Mouse (Mus musculus) frontal cortex, adult 2 months (tissue): ENCODE measurements around the gene Gm47996. TPM values are rescaled to one million over a fixed set of nuclear protein-coding genes. Genes with fewer than 3 reads are reported as not detected.
"Not testable (repeated sequence)": the region's sequence is repeated elsewhere in the genome, so short reads cannot be mapped to it uniquely, and the experiment has no call there.

ENCODE experiments used
- DNase-seq, 2 experiments: peaks; one replicate each; pipeline ENCODE4 v3.0.0; 2022; ENCODE audit warnings: low spot score in 1 of 2; ENCODE audit errors: extremely low spot score in 1 of 2
- polyA plus RNA-seq: library from polyadenylated mRNA; depleted of rRNA; stranded (reverse); fragments of >200 nt; gene quantifications from 2 replicates; pipeline ENCODE4 v1.2.3, GENCODE M21; 2012

The Gm47996 gene
- polyA plus RNA-seq, 1 experiment = not detected

DNA sequence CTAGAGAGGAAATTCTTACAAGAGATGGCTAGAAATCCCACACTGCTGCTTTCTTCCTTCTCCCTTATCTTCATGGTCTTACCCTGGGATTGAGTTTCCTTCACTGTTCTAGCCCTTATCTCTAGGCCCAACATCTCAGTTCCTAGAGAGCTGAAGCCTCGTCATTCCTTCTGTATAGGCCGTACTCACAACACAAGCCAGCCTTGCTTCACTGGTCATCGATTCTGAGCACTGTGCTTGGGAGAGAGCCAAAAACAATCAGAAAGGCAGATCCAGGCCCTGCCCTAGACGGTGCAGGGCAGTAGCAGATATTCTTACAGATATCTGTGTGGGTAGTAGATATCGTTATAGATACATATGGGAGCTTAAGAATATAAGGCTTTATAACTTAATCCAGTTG lies 7.2 kb upstream of the Gm47996 start:
- DNase-seq = not testable (repeated sequence)

DNA sequence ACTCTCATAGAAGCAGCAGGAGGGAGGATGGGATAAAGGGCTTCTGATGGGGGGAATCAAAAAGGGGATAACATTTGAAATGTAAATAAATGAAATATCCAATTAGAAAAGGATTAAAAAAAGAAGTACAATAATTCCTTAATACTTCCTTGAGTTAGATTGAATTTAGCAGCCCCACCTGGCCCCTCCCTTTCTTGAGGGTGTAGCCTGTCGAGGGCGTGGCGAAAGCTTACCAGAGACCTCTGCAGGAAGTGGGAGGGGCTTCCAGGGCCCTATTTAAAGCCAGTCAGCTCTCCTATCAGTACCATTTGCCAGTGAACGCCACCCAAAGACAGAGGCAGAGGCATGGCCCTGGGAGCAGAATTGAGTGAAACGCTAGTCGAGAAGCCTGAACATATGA lies 6.1 kb upstream of the Gm47996 start, which contains the start of gene 3110040M04Rik:
Gene 3110040M04Rik (plus strand): TSS at position 304 of the 400 bp plus-strand sequence.
- not testable (repeated sequence) for DNase-seq

DNA sequence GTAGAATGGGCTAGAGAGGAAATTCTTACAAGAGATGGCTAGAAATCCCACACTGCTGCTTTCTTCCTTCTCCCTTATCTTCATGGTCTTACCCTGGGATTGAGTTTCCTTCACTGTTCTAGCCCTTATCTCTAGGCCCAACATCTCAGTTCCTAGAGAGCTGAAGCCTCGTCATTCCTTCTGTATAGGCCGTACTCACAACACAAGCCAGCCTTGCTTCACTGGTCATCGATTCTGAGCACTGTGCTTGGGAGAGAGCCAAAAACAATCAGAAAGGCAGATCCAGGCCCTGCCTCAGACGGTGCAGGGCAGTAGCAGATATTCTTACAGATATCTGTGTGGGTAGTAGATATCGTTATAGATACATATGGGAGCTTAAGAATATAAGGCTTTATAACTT lies 1.4 kb upstream of the Gm47996 start:
- not testable (repeated sequence) for DNase-seq

DNA sequence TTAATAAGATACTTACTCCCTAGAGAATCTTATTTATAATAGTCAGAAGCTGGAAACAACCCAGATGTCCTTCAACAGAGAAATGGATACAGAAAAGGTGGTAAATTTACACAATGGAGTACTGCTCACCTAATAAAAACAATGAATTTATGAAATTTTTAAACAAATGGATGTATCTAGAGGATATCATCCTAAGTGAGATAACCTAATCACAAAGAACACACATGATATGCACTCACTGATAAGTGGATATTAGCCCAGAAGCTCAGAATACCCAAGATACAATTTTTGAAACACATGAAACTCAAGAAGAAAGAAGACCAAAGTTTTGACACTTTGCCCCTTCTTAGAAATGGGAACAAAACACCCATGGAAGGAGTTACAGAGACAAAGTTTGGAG lies 987 bp upstream of the Gm47996 start:
- DNase-seq = not testable (repeated sequence)

DNA sequence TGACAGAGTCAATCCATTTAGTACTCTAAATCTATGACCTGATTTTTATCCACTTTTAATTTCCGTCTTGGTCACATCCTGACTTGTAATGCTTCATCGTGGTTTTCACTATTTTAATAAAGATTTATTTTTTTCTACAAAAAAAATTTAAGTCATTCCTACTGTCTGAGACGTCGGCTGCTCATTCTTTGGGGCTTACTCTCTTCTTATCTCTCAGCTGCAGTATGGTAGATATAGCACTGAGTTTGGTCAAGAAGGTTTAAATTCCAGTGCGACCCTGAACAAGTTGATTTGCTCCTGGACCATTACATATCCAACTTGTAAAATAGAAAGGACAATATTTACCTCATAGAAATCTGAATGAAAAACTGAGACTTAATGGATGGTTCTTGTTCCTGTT lies 1.7 kb downstream of the Gm47996 start:
- not testable (repeated sequence) for DNase-seq

DNA sequence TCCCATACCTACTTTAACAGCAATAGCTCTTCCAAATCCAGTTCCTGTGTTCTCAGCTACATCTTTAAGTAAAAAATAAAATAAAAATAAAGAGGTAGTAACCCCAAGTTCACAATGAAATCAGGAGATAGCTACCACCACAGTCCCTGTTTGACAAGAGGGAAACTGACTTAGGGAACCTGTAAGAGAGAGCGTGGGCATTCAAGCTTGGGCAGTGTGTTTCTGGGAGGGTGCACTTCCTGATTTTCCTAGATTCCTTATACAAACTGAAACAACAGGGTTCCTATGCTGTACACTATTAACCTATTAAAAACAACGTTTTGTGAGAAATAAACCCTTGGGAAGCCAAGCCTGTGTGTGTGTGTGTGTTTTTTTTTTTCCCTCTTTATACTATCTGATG lies 4.9 kb downstream of the Gm47996 start:
- no peak for DNase-seq

DNA sequence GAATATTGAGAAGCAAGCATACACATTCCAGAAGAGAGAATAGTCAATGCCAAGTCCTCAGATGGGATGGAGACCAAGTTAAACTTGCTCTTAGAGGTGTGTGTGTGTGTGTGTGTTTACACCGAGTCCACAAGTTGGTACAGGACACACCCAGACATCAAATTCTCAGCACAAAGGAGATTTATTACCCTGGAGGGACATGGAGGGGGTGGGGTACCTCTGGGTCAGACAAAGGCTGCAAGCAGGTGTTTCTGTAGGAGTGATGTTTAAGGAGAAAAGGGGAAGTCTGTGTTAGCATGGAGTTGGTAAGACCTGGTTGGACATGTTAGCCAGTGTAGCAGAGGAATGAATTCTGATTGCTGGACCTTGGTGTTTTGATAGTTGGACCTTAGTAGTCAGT lies 6.1 kb downstream of the Gm47996 start:
- DNase-seq = no peak

DNA sequence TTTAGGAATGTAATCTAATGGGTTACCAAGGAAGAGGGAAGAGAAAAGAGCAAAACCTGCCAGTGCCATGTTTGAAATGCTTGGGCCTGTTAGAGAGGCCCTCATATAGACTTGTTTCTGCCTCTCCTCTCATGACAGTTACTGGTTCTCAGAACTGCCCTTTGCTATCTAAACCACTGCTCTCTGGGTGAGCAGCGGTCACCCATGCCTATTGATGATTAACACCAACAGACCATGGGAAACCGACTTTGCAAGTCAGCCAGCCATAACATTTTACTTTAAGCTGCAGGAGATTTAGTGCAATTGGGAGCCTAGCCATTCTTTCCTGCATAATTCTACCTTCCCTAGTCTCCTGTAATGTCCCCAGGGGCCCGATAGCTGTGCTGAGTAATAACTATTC lies 6.5 kb downstream of the Gm47996 start:
- no peak for DNase-seq

DNA sequence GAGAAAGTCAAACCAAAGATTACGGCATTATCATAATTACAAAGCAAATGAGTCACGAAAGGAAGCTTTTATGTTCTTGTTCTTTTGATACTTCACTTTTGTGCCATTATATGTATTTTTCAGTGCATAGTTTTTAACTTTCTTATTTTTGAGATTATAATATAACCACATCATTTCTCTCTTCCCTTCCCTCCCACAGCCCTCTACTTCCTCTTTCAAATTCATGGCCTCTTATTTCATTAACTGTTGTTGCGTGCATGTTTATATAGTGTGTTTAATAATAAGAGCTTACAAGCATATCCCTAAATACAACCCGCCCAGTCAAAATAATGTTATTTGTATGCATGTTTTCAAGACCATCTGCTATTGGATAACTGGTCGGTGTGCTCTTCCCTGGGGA lies 9.1 kb downstream of the Gm47996 start:
- no peak for DNase-seq

DNA sequence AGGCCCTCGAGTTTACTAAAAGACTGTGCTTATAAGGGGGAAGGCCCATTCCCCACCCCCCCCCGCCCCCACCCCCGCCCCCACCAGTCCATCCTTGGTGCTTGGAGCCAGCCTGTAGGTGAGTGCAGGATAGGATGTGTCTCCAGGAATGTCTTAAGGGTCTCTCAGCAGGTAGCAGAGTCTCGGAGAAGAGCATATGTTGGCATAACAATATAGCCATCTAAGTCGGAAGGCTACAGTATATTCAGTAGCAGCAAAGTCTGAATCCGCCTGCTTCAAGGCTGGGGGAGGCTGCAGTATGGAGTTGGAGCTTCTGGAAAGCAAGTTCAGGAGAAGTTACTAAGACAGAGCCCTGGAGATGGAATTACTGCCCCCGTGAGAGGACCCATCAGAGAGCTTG lies 10.2 kb downstream of the Gm47996 start:
- no peak for DNase-seq

DNA sequence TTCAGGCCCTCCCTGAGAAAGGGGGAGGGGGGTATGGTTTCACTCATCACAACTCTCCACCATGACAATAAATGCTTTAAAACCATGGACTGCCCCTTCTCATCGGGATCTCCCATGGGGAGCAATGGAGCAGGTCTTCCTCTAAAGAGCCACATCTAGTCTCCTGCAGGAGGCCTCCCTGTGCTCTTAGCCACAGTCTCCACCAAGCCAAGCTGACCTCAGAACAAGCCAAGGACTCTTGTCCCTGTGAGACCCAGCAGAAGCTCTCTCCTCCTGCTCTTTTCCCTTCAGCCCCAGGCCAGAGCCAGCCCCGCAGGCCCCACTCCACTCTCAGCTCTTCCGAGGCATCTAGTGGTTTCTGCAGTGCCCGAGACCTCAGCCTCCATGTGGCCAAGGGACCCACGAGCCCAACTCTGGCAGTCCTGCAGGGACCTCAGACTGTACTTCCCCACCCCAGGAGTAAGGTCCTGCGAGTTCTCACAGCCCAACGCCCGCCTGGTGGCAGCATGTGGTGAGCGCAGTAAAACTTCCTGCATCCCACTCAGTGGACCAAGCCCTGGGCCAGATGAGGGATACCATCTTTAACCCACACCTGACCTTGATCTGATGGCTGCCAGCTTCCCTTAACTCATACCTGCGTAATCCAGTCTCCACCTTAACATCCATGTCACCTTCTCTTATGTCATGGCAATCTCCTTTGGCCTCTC lies 12.8 kb downstream of the Gm47996 start:
- no peak for DNase-seq

DNA sequence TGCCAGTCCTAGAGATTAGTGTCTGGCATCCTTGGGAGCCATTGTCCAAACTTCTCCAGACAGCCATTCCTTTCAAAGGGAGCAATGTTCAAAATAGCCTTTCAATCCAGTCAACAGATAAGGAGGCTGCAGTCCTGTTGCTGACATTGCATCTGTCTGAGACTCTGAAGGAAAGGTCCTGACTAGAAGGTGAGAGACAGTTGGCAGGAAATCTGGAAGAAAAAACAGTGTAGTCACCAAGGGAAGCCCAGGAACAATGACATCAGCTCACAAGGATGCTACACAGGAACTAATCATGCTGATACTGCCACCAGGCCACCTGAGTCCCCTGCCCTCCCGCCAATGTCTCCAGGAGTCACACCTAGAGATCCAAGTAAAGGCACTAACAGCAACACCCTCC lies 13.4 kb downstream of the Gm47996 start:
- no peak for DNase-seq

DNA sequence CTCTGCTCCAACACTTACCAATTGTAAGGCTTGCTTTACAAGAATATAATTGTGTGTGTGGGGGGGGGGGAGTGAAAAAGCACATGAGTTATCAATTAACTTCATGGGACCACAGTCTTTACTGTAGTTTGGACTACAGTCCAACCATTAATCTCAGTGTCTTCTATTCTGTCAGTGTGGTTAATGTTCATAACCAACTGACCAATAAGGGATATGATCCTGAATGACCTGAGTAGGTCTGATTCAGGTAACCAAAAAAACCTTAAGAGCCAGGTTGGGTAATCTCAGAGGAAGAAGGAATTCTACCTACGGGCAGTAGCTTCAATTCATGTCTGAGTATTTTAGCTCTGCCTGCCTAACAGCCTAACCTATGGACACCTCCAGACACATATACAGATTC lies 14.6 kb downstream of the Gm47996 start:
- no peak for DNase-seq

DNA sequence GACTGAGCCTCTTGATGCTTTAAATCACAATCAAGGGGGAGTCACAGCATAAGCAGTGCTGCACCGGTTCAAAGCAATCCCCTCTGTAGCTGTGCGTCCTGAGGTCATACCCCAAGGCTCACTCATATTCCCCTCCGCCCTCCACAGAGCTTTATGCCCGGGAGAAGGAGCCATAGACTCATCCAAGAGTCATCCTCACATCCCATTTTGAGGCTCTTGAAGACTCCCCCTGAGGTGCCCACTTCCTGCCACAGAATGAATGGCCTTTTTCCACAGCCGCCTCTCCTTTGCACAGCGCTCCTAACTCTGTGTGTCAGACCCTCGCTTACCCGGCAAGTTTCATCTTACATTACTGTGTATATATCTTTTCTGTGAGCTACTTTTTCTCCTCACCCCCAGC lies 17.6 kb downstream of the Gm47996 start:
- DNase-seq = no peak

DNA sequence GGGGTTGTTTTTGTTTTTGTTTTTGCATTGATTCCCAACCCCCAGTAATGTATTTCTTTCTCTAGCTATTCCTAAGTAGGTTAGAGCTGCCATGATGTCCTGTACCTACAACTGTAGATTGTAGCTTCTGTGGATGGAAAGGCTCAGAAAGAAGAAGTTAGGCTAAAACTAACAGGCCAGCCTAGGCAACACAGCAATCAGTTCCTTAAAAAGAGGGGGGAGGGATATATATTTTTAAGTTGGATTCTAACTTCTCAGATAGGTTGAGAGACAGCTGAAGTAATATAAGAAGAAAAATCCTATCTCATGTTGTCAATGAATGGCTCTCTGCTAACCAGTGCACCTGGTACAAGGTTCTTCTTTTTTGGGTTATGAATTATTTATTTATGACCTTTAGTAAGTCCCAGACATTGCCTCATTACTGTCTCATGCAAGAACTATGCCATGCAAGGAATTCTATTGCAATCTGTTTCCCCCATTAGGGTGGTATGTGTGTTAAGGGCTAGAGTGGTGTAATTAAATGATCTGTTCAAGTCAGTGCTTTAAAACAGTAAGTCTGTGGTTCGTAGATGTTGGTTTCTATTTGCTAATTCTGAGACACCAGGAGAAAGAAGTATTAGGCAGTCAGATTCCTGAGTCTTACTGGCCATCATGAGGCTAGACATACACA lies 18.5 kb downstream of the Gm47996 start:
- no peak for DNase-seq

DNA sequence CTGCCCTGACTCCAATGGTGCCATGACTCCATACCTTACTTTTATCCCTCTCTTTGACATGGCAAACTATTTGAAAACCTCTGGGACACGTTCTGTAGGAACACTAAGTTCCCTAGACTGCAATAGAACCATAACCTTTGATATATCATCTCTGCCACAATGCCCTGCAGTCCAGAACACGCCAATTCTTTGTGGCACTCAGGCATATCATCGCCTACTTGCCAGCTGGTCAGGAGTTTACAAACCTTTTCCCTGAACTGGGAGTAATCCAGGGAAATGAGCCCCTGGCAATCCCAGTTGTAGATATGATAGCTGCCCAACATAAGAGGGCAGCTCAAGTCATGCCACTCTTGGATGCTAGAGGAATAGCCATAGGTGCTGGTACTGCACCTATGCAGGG lies 22.4 kb downstream of the Gm47996 start:
- DNase-seq = no peak

DNA sequence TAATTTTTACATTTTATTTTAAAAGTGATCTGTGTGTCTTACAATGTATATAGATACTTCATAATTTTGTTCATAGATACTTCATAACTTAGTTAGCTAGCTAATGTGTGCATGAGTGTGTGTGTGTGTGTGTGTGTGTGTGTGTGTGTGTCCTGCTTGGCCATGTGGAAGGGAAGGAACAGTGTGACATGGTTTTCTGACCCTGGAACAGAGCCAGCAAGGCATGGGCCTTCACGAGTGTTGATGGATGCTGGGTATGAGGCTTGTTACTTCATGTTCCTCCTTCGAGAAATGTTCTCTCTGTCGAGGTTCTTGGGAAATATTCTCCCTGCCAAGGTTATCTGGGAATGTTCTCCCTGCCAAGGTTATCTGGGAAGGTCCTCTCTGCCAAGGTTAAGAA lies 23.8 kb downstream of the Gm47996 start:
- no peak for DNase-seq

DNA sequence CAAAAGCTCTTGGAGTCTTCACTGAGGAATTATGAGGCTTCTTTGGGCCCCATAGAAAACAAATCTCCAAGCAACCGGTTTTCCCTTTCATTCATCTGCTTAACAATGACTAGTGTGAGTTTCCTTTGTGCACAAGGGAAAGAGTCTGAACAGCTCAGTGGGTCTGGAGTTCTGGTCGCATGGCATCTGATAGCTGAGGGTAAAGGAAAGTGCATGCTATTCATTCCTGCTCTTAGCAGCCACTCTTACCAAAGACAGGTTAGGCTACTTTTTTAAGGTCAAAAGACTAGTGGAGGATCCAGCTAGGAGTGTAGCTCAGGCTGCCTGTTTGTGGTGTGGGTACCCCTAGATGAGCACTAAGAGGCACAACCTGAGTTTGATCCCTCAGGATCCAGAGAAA lies 25.6 kb downstream of the Gm47996 start:
- no peak for DNase-seq

DNA sequence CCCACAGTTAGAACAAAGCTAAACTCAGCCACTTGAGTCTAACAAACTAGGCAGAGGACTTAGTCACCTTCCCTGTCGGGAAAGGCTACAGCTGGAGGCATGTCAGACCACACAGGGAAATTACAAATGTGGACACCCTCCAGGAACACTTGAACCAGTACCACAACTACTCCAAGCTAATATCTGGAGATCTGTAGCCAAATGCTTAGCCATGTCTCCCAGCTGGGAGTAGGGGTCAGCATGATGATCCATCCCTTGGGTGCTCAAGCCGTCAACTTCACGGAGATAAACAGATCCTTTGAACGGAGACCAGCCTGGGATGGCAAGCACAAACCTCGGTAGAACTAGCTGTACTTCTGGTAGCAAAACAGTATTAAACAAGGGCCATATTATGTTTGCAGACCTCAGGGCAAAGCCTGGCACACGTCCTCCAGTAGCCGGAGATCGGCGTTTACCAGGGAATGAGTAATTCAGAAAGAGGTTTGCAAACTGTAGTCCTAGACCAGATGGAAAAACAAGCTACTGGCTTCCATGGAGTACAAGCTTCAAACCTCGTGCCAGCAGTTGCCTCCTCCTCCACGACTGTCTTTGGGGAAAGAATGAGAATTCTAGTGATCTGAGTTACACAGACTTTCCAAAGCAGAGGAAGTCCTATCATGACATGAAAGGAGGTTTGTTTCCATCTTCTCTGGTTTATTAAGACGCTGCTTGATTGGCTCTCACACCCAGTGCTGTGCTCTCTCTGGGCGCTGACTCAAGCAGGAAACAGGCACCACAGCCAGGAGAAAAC lies 26.4 kb downstream of the Gm47996 start:
- peak in 1 of 2 experiments; percentile 44 for DNase-seq

DNA sequence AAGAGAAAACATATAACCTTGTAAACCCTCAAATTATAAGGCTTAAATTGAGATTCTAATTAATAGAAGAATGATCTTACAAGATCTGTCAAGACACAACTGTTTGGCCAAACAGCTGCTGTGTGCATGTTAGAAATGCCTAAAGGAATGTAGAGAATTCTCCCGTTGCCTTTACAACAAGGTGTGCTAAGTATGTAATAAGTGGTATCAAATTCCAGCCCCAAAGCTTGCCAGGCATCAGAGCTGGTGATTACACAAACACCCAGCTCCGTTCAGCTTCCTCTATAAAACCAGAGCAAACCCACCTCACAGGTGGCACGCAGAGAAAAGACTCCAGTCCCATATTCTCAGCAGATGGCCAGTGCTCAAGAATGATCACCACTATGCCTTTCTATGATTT lies 27.8 kb downstream of the Gm47996 start:
- DNase-seq = no peak

DNA sequence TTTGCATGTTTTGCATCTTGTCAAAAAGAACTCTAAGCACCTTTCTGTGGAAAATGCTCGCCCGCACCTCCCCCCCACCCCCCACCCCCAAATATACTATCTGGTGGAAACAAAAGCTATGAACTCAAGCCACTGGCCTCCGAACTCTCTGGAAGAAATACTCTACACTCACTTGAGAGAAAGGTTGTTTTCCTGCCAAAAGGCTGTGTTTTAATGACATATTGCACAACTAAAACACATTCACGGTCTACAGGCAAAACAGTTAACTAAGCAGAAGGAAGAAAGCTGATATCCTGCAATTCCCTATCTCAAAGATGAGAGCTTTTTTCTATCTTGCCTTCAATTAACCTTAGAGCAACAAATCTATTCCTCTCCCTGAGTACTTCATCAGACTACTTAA lies 33.4 kb downstream of the Gm47996 start:
- no peak for DNase-seq

DNA sequence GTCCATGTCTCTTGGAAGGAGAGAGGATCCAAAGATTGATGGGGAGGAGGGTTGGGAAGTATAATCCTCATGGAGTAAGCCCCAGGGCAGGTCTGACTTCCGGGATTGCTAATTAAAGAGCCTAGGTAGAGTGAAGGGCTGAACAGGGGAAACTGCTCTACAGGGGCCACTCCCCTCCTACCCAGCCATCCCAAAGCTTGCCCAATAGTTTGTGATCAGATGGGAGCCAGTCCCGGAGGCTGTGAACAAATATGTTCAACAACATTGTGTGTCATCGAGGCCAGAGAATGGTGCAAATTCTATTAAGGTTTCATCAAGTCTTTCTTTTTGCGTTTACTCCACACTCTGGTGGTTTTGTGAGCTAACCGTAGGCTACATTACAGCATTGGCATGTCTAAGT lies 34.1 kb downstream of the Gm47996 start:
- no peak for DNase-seq
